13 mouse cellular contexts compared by ENCODE assay signal in genomic region chr16:21499656-21500055, GRCm38 (mm10).
DNase-seq lines count a peak whose midpoint lies in the region; ATAC-seq and TF ChIP-seq lines count a peak whose summit lies in the region.
"Had no signal": no experiment of that assay in that cellular context is flagged by ENCODE, and none has a peak within 500 bp of the region (broad histone marks: within the 10 kb centered on the region; RNA-seq: fewer than 3 reads in every experiment).

No protein-coding gene starts in this region.

- no peak overlapping the region for H3K27ac ChIP-seq in kidney, postnatal 0 days
- no peak overlapping the region for H3K27ac ChIP-seq in kidney, adult 2 months (ENCODE audit: insufficient read depth, low read depth, low read length)
- peak overlapping the region; percentile 4; the same call in 1 of the 2 replicates for H3K27ac ChIP-seq in limb, embryonic 13.5 days
- H3K27ac ChIP-seq in hindbrain, postnatal 0 days = no peak overlapping the region
- H3K27ac ChIP-seq: kidney, embryonic 15.5 days had no signal

- no peak for TF ChIP-seq POLR2A in kidney, adult 2 months (IDR thresholded peaks at IDR 0.05; ENCODE audit: low read depth, low read length)

- H3K4me2 ChIP-seq in kidney, postnatal 0 days (ENCODE audit: low read length) = no peak overlapping the region
- H3K4me2 ChIP-seq in limb, embryonic 13.5 days (replicated peaks) = no peak overlapping the region
- no peak overlapping the region for H3K4me2 ChIP-seq in hindbrain, postnatal 0 days (ENCODE audit: low read depth, low read length)
- H3K4me2 ChIP-seq: kidney, embryonic 15.5 days; liver, embryonic 11.5 days had no signal

- no peak overlapping the region for H3K9ac ChIP-seq in kidney, postnatal 0 days (ENCODE audit: low read depth, low read length)
- H3K9ac ChIP-seq in limb, embryonic 13.5 days = no peak overlapping the region
- H3K9ac ChIP-seq in hindbrain, postnatal 0 days (replicated peaks; ENCODE audit: low read length) = no peak overlapping the region
- H3K9ac ChIP-seq: kidney, embryonic 15.5 days had no signal

- H3K4me1 ChIP-seq in kidney, postnatal 0 days (replicated peaks; ENCODE audit: insufficient read depth, low read length) = 0 out of 2 replicates have a peak, but pooled peaks cover 3% of the 10 kb centered on the region
- no peaks in the 10 kb centered on the region; the same call in 1 of the 2 replicates for H3K4me1 ChIP-seq in kidney, adult 2 months (ENCODE audit: control insufficient read depth, insufficient read depth, low read length)
- H3K4me1 ChIP-seq in limb, embryonic 13.5 days = peaks cover 26% of the 10 kb centered on the region
- H3K4me1 ChIP-seq in hindbrain, postnatal 0 days (ENCODE audit: insufficient read depth, low read length) = no peaks in the 10 kb centered on the region

- no peaks in the 10 kb centered on the region for H3K27me3 ChIP-seq in kidney, postnatal 0 days (ENCODE audit: insufficient read depth, low read length)
- no peaks in the 10 kb centered on the region for H3K27me3 ChIP-seq in kidney, adult 2 months (replicated peaks; ENCODE audit: control insufficient read depth, insufficient read depth, low read length)
- no peaks in the 10 kb centered on the region for H3K27me3 ChIP-seq in limb, embryonic 13.5 days
- no peaks in the 10 kb centered on the region for H3K27me3 ChIP-seq in hindbrain, postnatal 0 days (ENCODE audit: insufficient read depth, low read length)
- H3K27me3 ChIP-seq: kidney, embryonic 15.5 days had no signal

- peak; percentile 33 for DNase-seq in adrenal gland, postnatal 14 days
- no peak for DNase-seq in adrenal gland, postnatal 25 days
- DNase-seq in kidney, postnatal 0 days (ENCODE audit: low spot score) = peak; percentile 37
- no peak for DNase-seq in kidney, adult 2 months
- DNase-seq in yolk sac, embryonic 10.5 days (ENCODE audit: low spot score) = peak; percentile 29
- DNase-seq in hindbrain, postnatal 0 days (ENCODE audit: low spot score) = no peak
- DNase-seq in layer of hippocampus, adult 9-10 months (ENCODE audit: low spot score) = no peak
- DNase-seq: cerebellum, postnatal 10 days; lung, postnatal 36 days had no signal

- no peak for ATAC-seq in kidney, postnatal 0 days (replicated peaks; ENCODE audit: low FRiP score, low read depth)
- ATAC-seq in limb, embryonic 13.5 days (ENCODE audit: low FRiP score, low read depth) = no peak
- no peak for ATAC-seq in hindbrain, postnatal 0 days
- ATAC-seq: forebrain, embryonic 16.5 days had no signal

- 41% methylated on average over 7 of the region's 7 CpGs for WGBS in kidney, postnatal 0 days
- 53% methylated on average over 7 of the region's 7 CpGs for WGBS in kidney, adult 2 months
- 45% methylated on average over 7 of the region's 7 CpGs for WGBS in limb, embryonic 13.5 days
- WGBS in hindbrain, postnatal 0 days = 78% methylated on average over 7 of the region's 7 CpGs

- TF ChIP-seq CTCF in kidney, postnatal 0 days (IDR thresholded peaks at IDR 0.05; ENCODE audit: low read depth) = no peak
- no peak for TF ChIP-seq CTCF in kidney, adult 2 months (conservative IDR thresholded peaks at IDR 0.05; ENCODE audit: insufficient read depth, insufficient read length, low read depth, low read length)
- TF ChIP-seq CTCF in hindbrain, postnatal 0 days (IDR thresholded peaks at IDR 0.05; ENCODE audit: low read depth) = no peak

- H3K9me3 ChIP-seq in kidney, postnatal 0 days (replicated peaks; ENCODE audit: low read length) = no peaks in the 10 kb centered on the region
- no peaks in the 10 kb centered on the region for H3K9me3 ChIP-seq in limb, embryonic 13.5 days
- H3K9me3 ChIP-seq in hindbrain, postnatal 0 days (ENCODE audit: low read length) = no peaks in the 10 kb centered on the region
- H3K9me3 ChIP-seq: kidney, embryonic 15.5 days had no signal

- no peak overlapping the region for H3K4me3 ChIP-seq in kidney, postnatal 0 days (replicated peaks; ENCODE audit: low read depth, low read length)
- no peak overlapping the region for H3K4me3 ChIP-seq in kidney, adult 2 months (ENCODE audit: insufficient read depth, low read depth, low read length)
- no peak overlapping the region for H3K4me3 ChIP-seq in limb, embryonic 13.5 days
- no peak overlapping the region for H3K4me3 ChIP-seq in hindbrain, postnatal 0 days (ENCODE audit: low read length)
- H3K4me3 ChIP-seq: kidney, embryonic 15.5 days had no signal

- H3K36me3 ChIP-seq in kidney, postnatal 0 days (ENCODE audit: insufficient read depth, low read length) = 0 out of 2 replicates have a peak, but pooled peaks cover 4% of the 10 kb centered on the region
- H3K36me3 ChIP-seq in kidney, adult 2 months (ENCODE audit: control insufficient read depth, insufficient read depth, low read length) = no peaks in the 10 kb centered on the region
- H3K36me3 ChIP-seq in limb, embryonic 13.5 days = peaks cover 6% of the 10 kb centered on the region; the same call in 1 of the 2 replicates
- H3K36me3 ChIP-seq in hindbrain, postnatal 0 days (ENCODE audit: insufficient read depth, low read length) = peaks cover 9% of the 10 kb centered on the region; the same call in 1 of the 2 replicates

Comparison
In these comparisons a context has a peak if more than half of its experiments do, and no peak if none do; other contexts are left out.
1. DNase-seq: peak in adrenal gland, postnatal 14 days (single experiment), kidney, postnatal 0 days (single experiment) and yolk sac, embryonic 10.5 days (single experiment); none in adrenal gland, postnatal 25 days (single experiment), kidney, adult 2 months (single experiment), hindbrain, postnatal 0 days (single experiment) and layer of hippocampus, adult 9-10 months (single experiment).